Mouse (Mus musculus) kidney, postnatal 36 days (tissue): ENCODE data around the gene Hoxd12.

Experiments
- DNase-seq, 2 experiments: peaks; one replicate each; pipeline ENCODE4 v3.0.0; 2021 to 2022; ENCODE audit warnings: mixed read lengths in 2 of 2

The Hoxd12 gene

GRCm38 (mm10) chr2:74682796-74683195 is 8.0 kb downstream of the Hoxd12 start:
- DNase-seq: no peak

GRCm38 (mm10) chr2:74683471-74683951 is 8.7 kb downstream of the Hoxd12 start:
- DNase-seq: no peak

- DNase-seq: no peak
These were observed 9.3 kb downstream of the Hoxd12 start for GRCm38 (mm10) chr2:74684106-74684505.

DNA sequence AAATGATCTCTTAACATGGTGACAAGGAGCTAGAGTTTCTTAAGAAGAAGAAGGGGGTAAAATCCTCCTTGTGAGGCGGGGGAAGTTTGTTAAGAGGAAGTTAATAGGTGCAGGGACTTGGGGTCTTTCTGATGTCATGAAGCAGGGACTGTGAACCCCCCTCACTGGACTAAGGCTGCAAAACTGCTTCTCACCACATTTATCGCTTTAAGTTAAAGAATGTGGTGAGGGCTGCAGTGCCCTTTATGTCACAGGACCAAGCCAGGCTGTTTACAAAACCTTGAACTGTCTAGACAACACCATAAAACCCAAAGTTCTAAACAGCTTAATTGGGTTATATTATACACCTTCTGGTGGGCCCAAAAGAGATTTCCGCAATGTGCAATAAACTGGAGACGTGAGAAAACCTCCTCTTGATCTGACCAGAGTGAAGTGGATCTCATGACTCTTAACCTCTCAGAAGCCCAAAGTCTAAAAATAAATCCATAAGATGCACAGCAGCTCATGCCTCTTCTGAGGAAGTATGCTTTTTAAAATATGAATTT is 10.3 kb downstream of the Hoxd12 start:
- DNase-seq: no peak

DNA sequence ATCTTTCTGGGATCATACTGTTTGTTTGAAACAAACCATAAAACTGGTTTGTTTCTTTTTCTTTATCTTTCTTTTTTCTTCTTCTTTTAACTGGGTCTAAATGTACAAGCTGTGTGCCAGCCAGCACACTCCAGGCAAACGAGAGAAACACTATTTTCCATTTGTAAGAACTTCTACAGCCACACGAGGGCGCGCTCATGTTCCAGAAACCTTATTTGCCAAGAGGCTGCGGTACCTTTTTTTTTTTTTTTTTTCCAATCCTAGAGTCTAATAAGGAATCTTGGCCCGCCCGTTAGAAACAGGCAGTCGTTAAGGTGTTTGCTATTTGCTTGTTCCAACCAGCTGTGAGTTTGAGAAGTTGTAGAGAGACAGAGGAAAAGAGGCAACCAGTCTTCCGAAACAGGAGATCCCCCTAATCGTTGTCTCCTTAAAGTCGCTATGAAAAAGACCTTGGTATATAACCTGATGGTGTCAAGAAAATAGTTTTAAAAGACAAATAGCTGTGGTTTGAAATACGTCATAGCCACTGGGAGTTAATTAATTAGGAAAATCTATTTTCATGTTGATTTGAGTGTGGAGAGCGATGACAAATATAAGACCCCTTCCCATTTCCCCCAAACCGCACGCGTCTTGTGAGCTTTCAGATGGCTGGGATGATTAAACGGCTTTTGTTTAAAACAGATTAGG is 11.6 kb downstream of the Hoxd12 start:
- DNase-seq: peak; percentile 91

DNA sequence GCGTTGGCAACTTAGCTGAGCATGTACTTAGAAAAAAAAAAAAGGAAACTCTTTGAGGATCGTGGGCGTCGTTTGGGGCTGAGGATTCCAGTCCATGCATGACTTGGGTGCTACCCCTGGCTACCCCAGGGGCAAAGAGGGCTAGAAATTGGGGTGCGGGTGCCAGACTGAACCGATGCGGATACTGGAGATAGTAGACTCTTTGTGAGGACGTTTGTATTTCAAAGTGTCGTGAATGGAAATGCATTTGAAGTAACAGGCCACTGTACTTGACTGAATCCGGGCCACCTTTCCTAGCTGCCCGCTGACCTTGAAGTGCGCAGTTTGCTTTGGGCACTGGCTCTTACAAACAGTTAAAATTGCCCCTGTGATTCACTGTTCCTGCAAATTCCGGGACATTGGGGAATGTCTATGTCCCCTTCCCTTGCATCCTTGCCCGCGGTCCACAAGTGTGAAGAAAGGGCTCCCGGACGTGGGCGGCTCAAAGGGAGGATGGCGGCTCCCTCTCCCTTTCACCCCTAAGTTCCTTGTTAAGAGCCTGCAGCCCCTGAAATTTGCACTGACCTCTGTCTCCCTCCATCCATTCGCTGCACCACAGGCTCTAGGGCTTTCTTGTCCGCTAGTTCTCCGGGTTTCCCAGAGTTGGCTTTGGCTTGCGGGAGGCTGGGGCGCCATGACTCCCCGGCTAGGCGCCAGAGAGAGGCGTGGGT is 12.3 kb downstream of the Hoxd12 start:
- DNase-seq: no peak

GRCm38 (mm10) chr2:74687698-74688555 is 13.1 kb downstream of the Hoxd12 start:
- no peak for DNase-seq

DNA sequence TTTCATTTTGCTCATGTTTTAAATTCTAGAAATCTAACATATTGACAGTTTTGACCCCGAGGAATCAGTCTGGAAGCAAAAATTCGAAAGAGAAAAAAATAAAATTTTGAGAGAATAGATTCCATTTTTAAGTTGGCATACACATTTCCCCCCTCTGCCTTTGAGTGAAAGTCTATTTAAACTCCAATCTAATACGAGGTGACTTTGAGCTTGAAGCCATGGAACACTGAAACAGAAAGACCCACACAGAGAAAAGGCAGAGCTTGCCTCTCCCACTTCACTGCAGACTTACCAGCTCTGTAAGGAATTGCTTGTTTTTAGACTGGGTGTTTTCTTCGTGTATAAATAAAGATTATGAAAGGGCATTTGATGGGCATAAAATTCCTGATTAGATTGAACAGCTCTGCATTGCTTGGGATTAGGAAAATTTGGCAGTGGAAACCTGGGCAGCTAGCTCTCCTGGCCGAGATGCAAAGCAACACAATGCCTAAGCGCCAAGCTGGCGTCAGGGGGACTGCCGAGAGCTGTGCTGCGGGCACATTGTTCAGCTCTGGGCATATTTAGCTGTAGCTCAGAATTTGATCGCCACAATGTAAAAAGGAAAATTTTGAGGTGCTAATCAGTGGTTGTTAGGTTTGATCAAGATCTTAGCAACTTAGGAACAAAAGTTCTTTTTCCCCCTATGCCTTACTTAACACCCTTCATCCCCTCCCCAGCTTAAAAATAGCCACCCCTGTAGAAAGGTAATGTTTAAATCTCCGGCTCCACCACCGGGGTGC is 14.2 kb downstream of the Hoxd12 start:
- no peak for DNase-seq

- peak in 1 of 2 experiments; percentile 54 for DNase-seq
These were observed 14.9 kb downstream of the Hoxd12 start for GRCm38 (mm10) chr2:74689574-74690337.

GRCm38 (mm10) chr2:74690338-74690716 is 15.5 kb downstream of the Hoxd12 start:
- DNase-seq: no peak

DNA sequence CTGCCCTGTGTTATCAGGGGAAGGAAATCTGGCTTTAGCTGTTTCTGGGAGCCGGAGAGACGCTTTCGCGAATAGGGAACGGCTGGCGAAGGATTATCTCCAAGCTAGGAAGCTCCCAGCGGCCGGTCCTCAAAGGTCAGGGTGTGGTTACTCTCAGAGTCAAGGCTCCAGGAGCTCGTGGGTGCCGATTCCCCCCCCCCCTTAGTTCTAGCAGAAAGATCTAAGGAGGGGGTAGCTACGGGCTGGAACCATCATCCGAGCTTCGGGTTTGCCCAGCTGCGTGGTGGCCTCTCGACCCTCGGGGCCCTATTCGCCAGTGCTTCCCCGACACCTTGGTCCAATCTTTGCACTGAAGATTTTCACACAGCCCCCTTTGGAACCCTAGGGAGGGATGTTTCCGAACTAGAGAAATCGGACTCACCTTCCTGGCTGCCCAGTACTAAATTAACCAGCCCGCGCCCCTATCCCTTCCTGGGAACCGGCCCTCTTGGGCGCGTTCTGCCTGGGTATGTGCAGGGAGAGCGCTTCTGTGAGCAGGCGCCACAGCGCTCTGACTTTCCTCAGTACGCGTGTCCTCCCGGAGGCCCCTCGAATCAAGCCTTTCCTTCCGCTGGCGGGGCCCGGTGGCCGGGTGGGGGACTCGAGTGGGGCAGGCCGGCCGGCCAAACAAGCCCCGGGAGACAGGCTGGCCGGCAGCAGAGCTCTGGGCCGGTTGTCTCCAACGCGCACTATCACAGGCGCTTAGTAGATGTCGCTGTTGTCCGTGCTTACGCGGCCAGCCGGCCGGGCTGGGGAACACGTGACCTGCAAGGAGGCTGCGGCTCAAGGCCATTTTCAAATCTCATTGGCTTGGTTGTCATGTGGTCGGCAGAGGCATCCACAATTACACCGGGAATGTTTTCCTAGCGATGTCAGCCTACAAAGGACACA is 16.5 kb downstream of the Hoxd12 start, which contains the start of gene Hoxd10:
TSS of gene Hoxd10 (plus strand) at position 903 of the 930 bp plus-strand sequence.
- peak; percentile 89 to 94 for DNase-seq

GRCm38 (mm10) chr2:74691995-74692807 is 17.4 kb downstream of the Hoxd12 start:
- DNase-seq: peak in 1 of 2 experiments; percentile 43

DNA sequence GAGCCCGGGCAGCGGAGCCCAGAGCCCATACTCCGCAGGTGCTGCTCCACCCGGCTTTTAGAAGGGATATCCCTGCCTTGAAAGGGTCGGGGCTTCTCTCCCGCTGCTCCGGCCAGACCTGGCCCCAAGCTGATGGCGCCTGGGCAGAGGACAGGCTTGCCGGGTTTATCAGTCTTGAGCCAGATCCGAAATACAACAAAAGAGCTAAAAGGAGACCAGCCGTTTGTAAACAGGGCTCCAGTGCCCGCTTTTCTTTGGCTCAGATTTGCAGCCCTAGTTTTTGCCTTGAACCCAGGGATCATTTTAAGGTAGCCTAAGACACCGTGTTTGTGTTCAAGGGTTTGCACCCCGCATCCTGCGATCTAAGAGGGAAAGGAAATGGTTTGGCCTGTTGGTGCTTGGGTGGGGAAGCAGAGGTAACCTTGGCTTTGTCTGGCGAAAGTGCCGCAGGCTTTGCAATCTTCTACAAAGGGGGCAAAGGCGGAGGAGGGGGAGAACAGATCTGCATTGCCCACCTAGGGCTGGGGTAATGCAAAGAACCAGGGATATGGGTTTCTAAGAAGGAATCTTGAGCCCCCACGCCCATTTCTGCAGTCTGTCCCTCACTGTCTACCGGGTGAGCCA is 18.1 kb downstream of the Hoxd12 start:
- DNase-seq: no peak

- DNase-seq: no peak
These were observed 18.6 kb downstream of the Hoxd12 start for GRCm38 (mm10) chr2:74693432-74693827.

- DNase-seq: peak; percentile 82 to 83
These were observed 19.3 kb downstream of the Hoxd12 start for GRCm38 (mm10) chr2:74694066-74694465.

GRCm38 (mm10) chr2:74695383-74695782 is 20.6 kb downstream of the Hoxd12 start:
- DNase-seq: no peak

DNA sequence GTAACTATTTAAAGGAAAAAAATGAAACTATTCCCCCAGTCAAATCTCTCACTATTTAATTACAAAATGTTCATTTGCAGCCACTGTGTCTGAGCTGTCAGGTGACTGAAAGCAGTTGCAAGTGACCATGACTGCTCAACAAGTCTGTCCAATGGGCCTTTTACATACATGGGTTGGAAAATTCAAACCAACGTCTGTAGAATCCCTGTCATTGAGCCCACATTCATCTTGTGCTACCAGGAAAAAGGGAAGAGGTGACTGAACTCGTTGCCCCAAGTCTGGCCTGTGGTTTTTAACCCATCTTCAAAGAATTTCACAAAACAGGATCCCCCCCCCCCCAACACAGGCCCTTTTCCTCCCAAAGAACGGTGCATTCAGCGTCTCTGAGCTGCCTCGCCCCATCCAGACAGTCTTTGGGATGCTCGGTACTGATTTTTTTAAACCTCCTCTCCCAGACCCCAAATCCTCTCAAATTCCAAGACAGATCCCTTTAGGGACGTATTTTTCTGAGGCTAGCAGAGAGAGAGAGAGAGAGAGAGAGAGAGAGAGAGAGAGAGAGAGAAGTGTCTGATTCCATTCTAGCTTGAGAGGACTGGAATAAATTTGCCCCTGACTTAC is 21.1 kb downstream of the Hoxd12 start:
- DNase-seq: no peak
